Mouse (Mus musculus) heart, embryonic 10.5 days (tissue): ENCODE data around the gene Cfap221. TPM values are rescaled to one million over a fixed set of nuclear protein-coding genes. Genes with fewer than 3 reads are reported as not detected.

ENCODE experiments used
- DNase-seq: peaks from one replicate; pipeline ENCODE4 v3.0.0-alpha.2; 2017; ENCODE audit warnings: low spot score
- H3K27ac ChIP-seq: fragments of 300-500 bp; sonication (generic); 2 replicates; pipeline ENCODE4 v1.5.1; 2016; ENCODE audit warnings: mild to moderate bottlenecking
- H3K27me3 ChIP-seq: fragments of 300-500 bp; sonication (generic); 2 replicates; pipeline ENCODE4 v1.6.1; 2016; ENCODE audit warnings: mild to moderate bottlenecking; ENCODE audit not compliant: poor library complexity, insufficient read depth, severe bottlenecking
- H3K36me3 ChIP-seq: fragments of 300-500 bp; sonication (generic); 2 replicates; pipeline ENCODE4 v1.6.1; 2016; ENCODE audit warnings: mild to moderate bottlenecking, moderate library complexity
- H3K4me1 ChIP-seq: fragments of 300-500 bp; sonication (generic); 2 replicates; pipeline ENCODE4 v1.6.1; 2016; ENCODE audit warnings: mild to moderate bottlenecking
- H3K4me3 ChIP-seq: fragments of 300-500 bp; sonication (generic); 2 replicates; pipeline ENCODE4 v1.5.1; 2016; ENCODE audit warnings: mild to moderate bottlenecking, moderate library complexity
- H3K9me3 ChIP-seq: fragments of 300-500 bp; sonication (generic); 2 replicates; pipeline ENCODE4 v1.6.1; 2016; ENCODE audit warnings: mild to moderate bottlenecking, moderate library complexity
- WGBS: fragments of 180-500 bp; shearing (Covaris S2); methylation state at CpG from one replicate; pipeline ENCODE4 v1.1.7; 2016; 5-methylcytosine and 5-hydroxymethylcytosine counted together
- polyA plus RNA-seq: library from polyadenylated mRNA; unstranded; fragments of >200 nt; fragmentation: Nextera tagmentation; extraction: Ambion mirVana; gene quantifications from 2 replicates; pipeline ENCODE4 v1.2.1, GENCODE M21; 2016

Cfap221 gene
- polyA plus RNA-seq, 1 experiment from 2014 or later: not detected

GRCm38 (mm10) chr1:120024331-120025049 is 27.5 kb upstream of the Cfap221 start:
- Histone ChIP-seq H3K9me3 (no peaks in the 10 kb centered on the region), H3K4me3 (no peak overlapping the region), H3K36me3 (no peaks in the 10 kb centered on the region), H3K4me1 (peaks cover 25% of the 10 kb centered on the region), H3K27ac (peak overlapping the region; percentile 50; the same call in 1 of the 2 replicates), H3K27me3 (no peaks in the 10 kb centered on the region)
- WGBS: 54% methylated on average over 10 of the region's 10 CpGs
- DNase-seq: no peak

- H3K27ac ChIP-seq: no peak overlapping the region
- H3K36me3 ChIP-seq: no peaks in the 10 kb centered on the region
- H3K4me1 ChIP-seq: peaks cover 16% of the 10 kb centered on the region
- no peak overlapping the region for H3K4me3 ChIP-seq
- whole genome bisulfite sequencing: 86% methylated on average over 17 of the region's 17 CpGs
- no peak for DNase-seq
- H3K27me3 ChIP-seq: no peaks in the 10 kb centered on the region
- H3K9me3 ChIP-seq: no peaks in the 10 kb centered on the region
These were observed 24.9 kb upstream of the Cfap221 start for GRCm38 (mm10) chr1:120021951-120022350.

- Histone ChIP-seq H3K4me3 (no peak overlapping the region), H3K27ac (no peak overlapping the region), H3K27me3 (no peaks in the 10 kb centered on the region), H3K4me1 (peaks cover 16% of the 10 kb centered on the region), H3K36me3 (no peaks in the 10 kb centered on the region), H3K9me3 (no peaks in the 10 kb centered on the region)
- 56% methylated on average over 7 of the region's 7 CpGs for WGBS
- DNase-seq: no peak
These were observed 23.4 kb upstream of the Cfap221 start for GRCm38 (mm10) chr1:120020322-120020897.

GRCm38 (mm10) chr1:120019428-120019827 is 22.4 kb upstream of the Cfap221 start:
- no peak overlapping the region for H3K4me3 ChIP-seq
- no peak for DNase-seq
- peaks cover 7% of the 10 kb centered on the region for H3K4me1 ChIP-seq
- no peak overlapping the region for H3K27ac ChIP-seq
- 91% methylated on average over 12 of the region's 12 CpGs for WGBS
- no peaks in the 10 kb centered on the region for H3K36me3 ChIP-seq
- H3K27me3 ChIP-seq: no peaks in the 10 kb centered on the region
- H3K9me3 ChIP-seq: no peaks in the 10 kb centered on the region

GRCm38 (mm10) chr1:120018900-120019299 is 21.9 kb upstream of the Cfap221 start:
- Histone ChIP-seq H3K4me3 (no peak overlapping the region), H3K9me3 (no peaks in the 10 kb centered on the region), H3K27me3 (no peaks in the 10 kb centered on the region), H3K27ac (no peak overlapping the region), H3K4me1 (peaks cover 1% of the 10 kb centered on the region; the same call in 1 of the 2 replicates), H3K36me3 (no peaks in the 10 kb centered on the region)
- no peak for DNase-seq
- WGBS: 66% methylated on average over 3 of the region's 3 CpGs

- WGBS: 82% methylated on average over 2 of the region's 2 CpGs
- H3K27ac ChIP-seq: no peak overlapping the region
- no peaks in the 10 kb centered on the region for H3K36me3 ChIP-seq
- H3K9me3 ChIP-seq: no peaks in the 10 kb centered on the region
- no peak for DNase-seq
- no peaks in the 10 kb centered on the region for H3K4me1 ChIP-seq
- H3K4me3 ChIP-seq: no peak overlapping the region
- 0 out of 2 replicates have a peak, but pooled peaks cover 5% of the 10 kb centered on the region for H3K27me3 ChIP-seq
These were observed 19.2 kb upstream of the Cfap221 start for GRCm38 (mm10) chr1:120016240-120016639.

DNA sequence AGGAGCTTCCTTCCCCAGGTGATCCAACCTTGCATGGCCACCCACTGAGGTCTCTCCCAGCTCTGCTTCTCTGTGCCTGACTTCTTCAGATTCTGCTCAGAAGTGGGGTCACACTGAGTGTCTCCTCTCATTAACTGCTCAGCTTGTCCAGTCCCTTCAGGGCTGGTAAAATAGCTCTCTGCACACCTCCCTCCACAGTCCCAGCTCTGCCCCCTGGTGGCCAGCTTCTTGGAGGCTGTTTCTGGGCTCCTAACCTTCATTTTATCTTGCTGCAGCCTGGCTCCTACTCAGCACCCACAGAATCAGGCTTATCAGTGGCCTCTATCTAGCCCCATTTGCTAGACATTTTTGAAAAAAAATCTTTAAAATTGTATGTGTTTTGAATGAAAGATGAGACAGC is 16.1 kb upstream of the Cfap221 start:
- Histone ChIP-seq H3K9me3 (no peaks in the 10 kb centered on the region), H3K36me3 (no peaks in the 10 kb centered on the region), H3K27me3 (peaks cover 25% of the 10 kb centered on the region), H3K4me3 (no peak overlapping the region), H3K27ac (no peak overlapping the region), H3K4me1 (no peaks in the 10 kb centered on the region)
- DNase-seq: no peak

DNA sequence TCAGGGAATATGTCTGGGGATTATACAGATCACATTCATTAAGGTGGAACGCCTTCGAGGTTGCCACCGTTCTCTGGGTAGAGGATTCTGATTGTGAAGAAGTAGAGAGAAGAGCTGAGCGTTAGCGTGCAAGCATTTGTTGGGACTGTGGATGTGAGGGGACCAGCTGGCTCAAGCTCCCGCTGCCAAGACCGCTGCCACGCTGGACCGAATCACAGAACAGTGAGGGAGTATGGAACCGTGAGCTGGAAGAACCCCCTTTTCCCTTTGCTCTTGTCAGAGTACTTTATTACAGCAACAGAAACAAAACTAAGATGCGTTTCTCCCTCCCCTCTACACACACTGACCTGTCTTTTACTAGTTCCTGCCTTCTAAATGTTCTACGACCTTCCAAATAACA is 15.6 kb upstream of the Cfap221 start:
- no peak overlapping the region for H3K27ac ChIP-seq
- H3K4me3 ChIP-seq: no peak overlapping the region
- 0 out of 2 replicates have a peak, but pooled peaks cover 4% of the 10 kb centered on the region for H3K4me1 ChIP-seq
- H3K9me3 ChIP-seq: no peaks in the 10 kb centered on the region
- no peaks in the 10 kb centered on the region for H3K36me3 ChIP-seq
- WGBS: 80% methylated on average over 12 of the region's 12 CpGs
- no peak for DNase-seq
- H3K27me3 ChIP-seq: peaks cover 30% of the 10 kb centered on the region

- DNase-seq: no peak
- H3K9me3 ChIP-seq: no peaks in the 10 kb centered on the region
- H3K27ac ChIP-seq: no peak overlapping the region
- H3K4me1 ChIP-seq: peaks cover 11% of the 10 kb centered on the region; the same call in 1 of the 2 replicates
- H3K27me3 ChIP-seq: peaks cover 51% of the 10 kb centered on the region
- no peaks in the 10 kb centered on the region for H3K36me3 ChIP-seq
- WGBS: 28% methylated on average over 11 of the region's 11 CpGs
- peak overlapping the region; percentile 61; the same call in 1 of the 2 replicates for H3K4me3 ChIP-seq
These were observed 11.0 kb upstream of the Cfap221 start for GRCm38 (mm10) chr1:120007851-120008588.

DNA sequence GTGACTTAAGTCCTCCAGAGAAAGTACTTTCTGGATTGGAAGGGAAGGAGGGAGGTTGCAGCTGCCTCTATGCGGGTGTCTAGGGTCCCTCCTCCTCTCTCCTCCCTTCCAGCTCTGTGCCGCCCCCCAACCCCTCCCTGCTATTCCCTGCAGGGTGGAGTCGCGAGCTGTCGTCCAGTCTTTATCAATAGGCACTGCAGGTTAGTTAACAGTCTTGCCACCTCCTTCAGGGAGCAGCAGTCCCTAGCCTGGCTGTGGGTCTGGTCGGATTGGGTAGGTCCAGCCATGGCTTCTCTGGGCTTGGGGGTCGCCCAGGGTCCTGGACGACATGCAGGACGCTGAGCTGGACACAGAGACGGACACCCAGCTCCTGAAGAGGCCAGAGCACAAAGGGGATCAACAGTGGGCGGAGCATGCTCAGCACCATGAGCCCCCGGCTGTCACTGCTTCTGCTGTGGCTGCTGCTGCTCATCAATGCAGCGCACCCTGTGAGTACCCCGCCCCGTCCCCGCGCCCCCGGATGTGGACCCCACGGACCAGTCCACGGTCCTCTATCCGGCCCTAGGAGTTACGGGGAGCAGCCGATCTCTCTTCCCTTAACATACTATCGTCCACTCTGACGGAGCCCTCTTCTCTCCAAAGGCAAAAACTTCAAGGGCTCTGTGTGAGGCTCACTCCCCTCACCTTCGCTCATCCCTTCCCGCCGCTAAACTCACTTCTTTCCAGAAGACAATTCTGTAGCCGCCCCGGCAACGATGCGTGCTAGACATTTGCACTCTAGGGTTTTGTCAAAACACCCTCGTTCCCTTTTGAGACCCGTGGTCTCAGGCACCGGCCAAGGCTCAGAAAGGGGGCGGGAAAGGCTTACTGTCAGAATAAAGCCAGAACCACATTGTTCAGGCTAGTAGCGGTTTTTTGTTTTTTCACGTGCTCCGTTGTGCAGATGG is 10.1 kb upstream of the Cfap221 start, which contains the start of gene Sctr:
Sctr (plus strand) TSS at position 51 of the 947 bp plus-strand sequence.
- DNase-seq: no peak

DNA sequence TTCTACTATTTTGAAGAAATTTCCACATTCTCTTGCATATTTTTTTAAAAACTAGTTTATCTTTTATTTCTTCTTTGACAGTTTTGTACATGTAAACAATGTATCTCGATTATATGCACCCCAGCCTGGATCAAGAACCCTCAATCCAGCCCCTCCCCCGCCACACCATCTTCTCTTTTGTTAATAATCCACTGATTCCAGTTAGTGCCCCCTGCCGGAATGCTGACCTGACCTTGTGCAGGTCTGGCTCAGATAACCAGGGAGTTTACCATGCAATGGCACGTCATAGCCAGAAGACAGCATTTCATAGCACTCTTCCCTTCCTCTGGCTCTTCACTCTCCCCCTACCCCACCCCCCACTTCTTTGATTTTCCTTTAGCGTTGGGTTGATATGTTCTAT is 610 bp upstream of the Cfap221 start:
- WGBS: 30% methylated on average over 5 of the region's 5 CpGs
- Histone ChIP-seq H3K4me1 (0 out of 2 replicates have a peak, but pooled peaks cover 4% of the 10 kb centered on the region), H3K27ac (no peak overlapping the region), H3K9me3 (no peaks in the 10 kb centered on the region), H3K4me3 (peak overlapping the region; percentile 68), H3K36me3 (no peaks in the 10 kb centered on the region), H3K27me3 (0 out of 2 replicates have a peak, but pooled peaks cover 7% of the 10 kb centered on the region)
- DNase-seq: no peak

More for the DNA sequence above, 10.1 kb upstream of the Cfap221 start, which contains the start of gene Sctr:
- H3K27me3 ChIP-seq: peaks cover 47% of the 10 kb centered on the region
- WGBS: 1% methylated on average over 38 of the region's 39 CpGs
- no peaks in the 10 kb centered on the region for H3K9me3 ChIP-seq
- H3K27ac ChIP-seq: peak within 1 kb of the TSS; percentile 52; the same call in 1 of the 2 replicates
- no peaks in the 10 kb centered on the region for H3K36me3 ChIP-seq
- peaks cover 11% of the 10 kb centered on the region; the same call in 1 of the 2 replicates for H3K4me1 ChIP-seq
- H3K4me3 ChIP-seq: peak within 1 kb of the TSS; percentile 61

GRCm38 (mm10) chr1:119986555-119986954 is 10.5 kb downstream of the Cfap221 start:
- no peaks in the 10 kb centered on the region for H3K4me1 ChIP-seq
- H3K27ac ChIP-seq: no peak overlapping the region
- no peaks in the 10 kb centered on the region for H3K36me3 ChIP-seq
- 85% methylated on average over 5 of the region's 5 CpGs for WGBS
- H3K4me3 ChIP-seq: no peak overlapping the region
- no peak for DNase-seq
- H3K9me3 ChIP-seq: peaks cover 5% of the 10 kb centered on the region
- H3K27me3 ChIP-seq: no peaks in the 10 kb centered on the region
